Mouse (Mus musculus) neural tube, embryonic 10.5 days (tissue): ENCODE measurements around the gene Pard3b.
A peak's percentile ranks its signal among the peaks of the same experiment; 100 is the strongest.

Source experiments
- DNase-seq: peaks from one replicate; pipeline ENCODE4 v3.0.0-alpha.2; 2017; ENCODE audit warnings: low spot score; ENCODE audit errors: extremely low spot score

Gene Pard3b

GRCm38 (mm10) chr1:62378335-62378734, 739.7 kb downstream of the Pard3b start:
- no peak for DNase-seq

DNA sequence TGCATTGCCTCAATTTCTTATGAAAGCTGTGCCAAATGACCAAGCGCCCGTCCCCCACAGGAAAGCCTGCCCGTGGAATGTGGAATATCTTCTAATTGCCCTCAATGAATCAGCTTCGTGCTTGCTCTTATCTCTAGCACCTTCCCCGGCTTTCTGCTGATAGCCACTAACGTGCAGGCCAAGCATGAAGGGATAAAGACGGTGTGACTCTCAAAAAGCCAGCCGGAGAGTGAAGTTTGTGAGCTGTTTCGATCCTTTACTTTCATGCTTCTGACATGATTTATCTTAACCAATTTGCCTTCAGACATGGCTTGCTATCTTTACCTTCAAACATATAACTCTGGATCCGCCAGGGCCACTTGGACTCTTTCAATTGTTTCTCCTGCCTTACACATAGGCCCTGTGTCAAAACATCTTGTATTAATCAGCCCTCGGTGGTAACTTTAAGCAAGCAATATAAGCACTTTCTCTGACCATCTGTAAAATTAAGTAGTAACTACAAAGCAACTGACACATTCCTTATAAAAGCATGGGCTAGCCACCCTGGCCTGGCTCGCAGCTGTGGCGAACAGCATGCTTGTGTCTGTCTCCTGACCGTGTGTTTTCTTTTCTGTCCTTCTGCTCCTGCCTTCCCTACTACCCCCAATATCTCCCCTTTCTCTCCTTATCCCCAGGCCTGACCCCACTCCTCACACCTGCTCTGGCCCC, 744.3 kb downstream of the Pard3b start:
- peak; percentile 35 for DNase-seq

- DNase-seq: no peak
Measured at GRCm38 (mm10) chr1:62384241-62384640, 745.6 kb downstream of the Pard3b start.

DNA sequence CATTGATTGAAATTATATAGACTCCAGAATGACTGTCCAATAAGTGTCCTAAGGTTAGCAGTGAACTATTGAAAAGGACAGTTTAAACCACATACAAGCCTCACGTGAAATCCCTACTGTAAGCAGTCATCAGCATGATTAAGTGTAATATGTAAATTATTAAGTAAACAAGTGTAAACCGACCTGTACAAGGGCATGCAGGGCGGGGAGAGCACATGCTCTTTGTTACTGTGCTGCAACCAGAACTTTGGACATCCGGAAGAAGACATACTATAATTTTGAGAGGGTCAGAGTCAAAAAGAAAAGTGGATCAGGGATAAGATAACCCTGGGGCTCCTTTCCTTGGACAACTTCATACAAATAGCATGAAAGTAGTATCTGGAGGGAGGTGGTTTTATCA, 749.4 kb downstream of the Pard3b start:
- no peak for DNase-seq

DNA sequence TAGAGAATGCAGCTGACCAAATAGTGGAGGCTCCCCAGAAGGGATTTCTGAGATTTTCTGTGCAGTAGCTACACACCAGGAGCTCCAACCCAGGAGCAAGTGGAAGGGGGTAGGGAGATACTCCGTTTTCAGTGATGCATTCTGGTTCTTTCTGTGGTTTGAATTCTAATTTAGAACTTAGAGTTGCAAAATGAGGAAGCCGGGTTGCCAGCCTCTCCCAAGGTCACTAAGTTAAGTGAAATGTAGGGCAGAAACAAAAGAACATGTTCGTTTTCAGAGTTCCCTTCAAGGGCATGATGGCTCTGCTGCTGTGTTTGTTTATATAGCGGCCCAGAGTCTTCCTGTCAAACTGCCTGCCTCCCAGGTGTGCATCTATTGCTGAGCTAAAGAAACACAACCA, 754.2 kb downstream of the Pard3b start:
- DNase-seq: no peak

DNA sequence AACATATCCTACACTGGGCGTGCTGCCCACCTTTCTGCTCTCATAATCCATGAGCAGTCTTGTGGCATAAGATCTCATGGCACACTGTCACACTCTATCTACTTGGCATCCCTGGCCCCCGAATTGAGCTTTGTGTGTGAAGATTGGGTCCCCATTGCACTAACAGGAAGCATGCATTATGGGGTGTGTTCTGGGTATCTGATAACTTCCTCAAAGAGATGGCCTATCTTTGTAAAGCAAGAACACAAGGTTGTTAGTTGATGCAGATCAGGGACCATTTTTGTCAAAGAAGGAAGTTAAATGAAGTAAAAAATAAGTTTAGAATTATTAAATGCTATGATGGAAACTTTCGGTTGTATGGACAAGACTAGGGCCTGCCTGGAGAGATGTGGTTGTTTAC, 755.9 kb downstream of the Pard3b start:
- DNase-seq: no peak

DNA sequence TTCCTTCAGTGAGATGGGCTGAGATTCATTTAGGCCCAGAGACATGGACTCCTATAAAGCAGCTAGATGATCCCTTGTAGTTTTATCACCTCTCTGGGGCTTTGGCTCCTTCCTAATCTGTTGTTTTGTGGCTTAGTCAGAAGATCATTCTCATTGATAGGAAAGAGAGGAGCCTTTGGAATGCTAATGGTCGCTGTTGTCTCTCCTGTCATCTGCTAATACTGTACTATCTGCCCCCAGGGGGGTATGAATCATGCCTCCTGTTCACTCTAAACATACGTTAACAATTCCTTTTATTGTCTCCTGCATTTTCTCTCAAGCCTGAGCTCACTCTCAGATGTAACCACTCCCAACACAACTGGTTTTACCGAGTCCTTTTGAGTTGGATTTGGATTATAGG, 759.6 kb downstream of the Pard3b start:
- no peak for DNase-seq

- DNase-seq: no peak
Measured at GRCm38 (mm10) chr1:62398738-62399137, 760.1 kb downstream of the Pard3b start.

DNA sequence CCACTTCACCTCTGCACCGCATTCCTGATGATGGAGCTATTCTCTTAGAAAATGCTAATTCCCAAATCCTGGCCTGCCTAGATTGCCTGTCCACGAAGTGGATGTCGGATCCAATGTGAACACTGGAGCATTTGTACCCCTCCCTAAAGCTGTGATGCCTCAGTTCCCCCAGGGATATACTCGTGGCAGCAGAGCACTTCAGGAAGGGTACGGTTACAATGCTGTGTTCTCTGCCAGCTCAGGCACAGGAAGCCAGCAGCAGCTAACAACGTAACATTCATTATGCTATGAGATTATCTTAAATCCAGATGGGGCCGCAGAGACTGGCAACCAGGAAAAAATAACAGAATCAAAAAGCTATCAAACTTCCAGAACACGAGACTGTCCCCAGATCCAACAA, 766.4 kb downstream of the Pard3b start:
- no peak for DNase-seq

DNA sequence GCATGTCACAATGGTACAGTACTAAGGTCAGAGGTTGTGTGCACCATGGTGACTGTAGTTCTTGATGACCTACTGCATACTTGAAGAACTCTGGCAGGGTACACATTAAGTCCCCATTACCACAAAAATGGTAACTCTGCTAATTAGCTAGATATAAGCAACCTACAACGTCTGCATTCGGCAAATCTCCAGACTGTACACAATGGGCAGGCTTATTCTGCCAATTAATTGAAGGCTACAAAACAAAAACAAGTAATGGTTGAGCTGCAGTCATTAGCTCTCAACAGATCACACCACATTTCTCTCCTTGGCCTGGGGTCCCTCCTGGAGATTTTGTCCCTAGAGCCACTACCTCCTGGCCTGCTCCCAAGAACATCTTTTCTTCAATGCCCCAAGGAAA, 772.7 kb downstream of the Pard3b start:
- no peak for DNase-seq

DNA sequence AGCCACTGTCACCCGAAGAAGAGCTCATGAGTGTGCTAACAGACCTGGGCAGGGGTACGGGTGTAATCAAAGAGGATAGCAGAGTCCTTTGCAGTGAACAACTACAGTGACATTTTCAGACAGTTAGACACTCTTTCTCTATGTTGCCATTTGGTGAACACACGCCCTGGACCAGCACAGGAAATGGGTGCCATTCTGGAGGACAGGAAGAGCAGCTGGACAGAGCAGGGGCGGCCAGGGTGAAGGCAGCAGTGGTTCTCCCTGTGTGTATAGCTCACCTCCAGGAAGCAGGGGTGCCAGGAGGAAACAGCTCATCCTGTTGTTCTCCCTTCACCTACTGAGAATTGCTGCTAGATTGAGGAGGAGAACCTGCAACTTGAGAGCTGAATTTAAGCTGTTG, 773.4 kb downstream of the Pard3b start:
- no peak for DNase-seq

- DNase-seq: no peak
Measured at GRCm38 (mm10) chr1:62412988-62413387, 774.4 kb downstream of the Pard3b start.

- no peak for DNase-seq
Measured at GRCm38 (mm10) chr1:62414521-62414920, 775.9 kb downstream of the Pard3b start.

- DNase-seq: no peak
Measured at GRCm38 (mm10) chr1:62416627-62417374, 778.2 kb downstream of the Pard3b start.

- no peak for DNase-seq
Measured at GRCm38 (mm10) chr1:62422896-62423650, 784.4 kb downstream of the Pard3b start.

- no peak for DNase-seq
Measured at GRCm38 (mm10) chr1:62425369-62425768, 786.7 kb downstream of the Pard3b start.

DNA sequence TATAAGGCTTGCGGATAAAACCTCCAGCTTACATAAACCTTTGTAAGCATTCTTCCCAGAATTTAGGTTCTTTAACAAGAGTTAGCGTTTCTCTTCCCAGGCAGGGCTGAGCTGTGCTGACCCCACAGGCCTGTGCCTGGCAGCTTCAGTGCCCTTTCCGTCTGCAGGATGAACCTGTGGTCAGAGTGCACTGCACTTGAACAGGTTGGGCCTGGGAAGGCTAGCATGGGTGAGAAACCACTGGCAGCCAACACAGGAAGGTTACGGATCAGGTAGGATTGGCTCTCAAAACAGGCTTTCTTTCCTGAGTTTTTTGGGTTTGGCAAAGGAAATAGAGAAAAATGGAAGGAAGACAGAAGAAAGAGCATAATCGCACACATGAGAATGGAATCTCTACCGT, 790.1 kb downstream of the Pard3b start:
- DNase-seq: no peak

- no peak for DNase-seq
Measured at GRCm38 (mm10) chr1:62429333-62430182, 790.9 kb downstream of the Pard3b start.

DNA sequence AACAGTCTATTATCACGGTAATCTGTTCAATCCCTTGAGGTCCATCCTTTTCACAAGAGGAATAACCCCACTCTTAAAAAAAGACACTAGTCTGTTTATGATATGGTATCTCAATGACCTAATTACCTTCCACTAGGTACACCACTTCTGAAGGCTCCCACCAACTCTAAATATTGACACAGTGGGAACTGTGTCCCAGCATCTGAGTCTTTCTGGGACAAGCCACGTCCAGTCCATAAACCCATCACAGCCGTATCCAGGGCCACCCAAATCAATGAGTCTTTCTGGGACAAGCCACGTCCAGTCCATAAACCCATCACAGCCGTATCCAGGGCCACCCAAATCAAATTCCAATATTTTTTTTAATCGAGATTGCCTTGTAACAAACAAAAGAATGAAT, 792.4 kb downstream of the Pard3b start:
- no peak for DNase-seq

GRCm38 (mm10) chr1:62433891-62434290, 795.3 kb downstream of the Pard3b start:
- no peak for DNase-seq

DNA sequence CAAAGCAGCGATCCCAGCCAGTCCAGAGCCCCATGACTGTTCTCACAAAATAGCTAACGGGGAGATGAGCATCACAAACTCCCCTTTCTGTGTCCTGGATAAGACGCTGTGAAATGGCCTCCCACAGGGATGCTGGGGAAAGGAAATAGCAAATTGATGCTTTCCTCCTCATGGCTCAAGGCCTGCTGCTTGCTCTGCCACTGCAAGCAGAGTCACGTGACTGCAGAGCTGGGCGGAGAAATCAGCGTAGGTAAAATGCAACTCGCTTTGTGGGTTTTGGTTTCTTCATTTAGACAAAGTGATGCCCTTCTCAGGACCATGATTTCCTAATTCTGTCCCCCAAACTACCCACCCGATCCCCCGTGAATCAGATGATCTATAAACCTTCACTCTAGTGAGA, 797.2 kb downstream of the Pard3b start:
- no peak for DNase-seq
